Mouse (Mus musculus) liver, embryonic 13.5 days (tissue): ENCODE measurements around the gene Clstn2. TPM values are rescaled to one million over a fixed set of nuclear protein-coding genes. Genes with fewer than 3 reads are reported as not detected.

ENCODE experiments used
- ATAC-seq: fragments of 200-750 bp; cut with Nextera tagmentation; 2 replicates; pipeline ENCODE4 v1.8.0; 2017; ENCODE audit warnings: low read depth, mild to moderate bottlenecking, moderate number of reproducible peaks, moderate library complexity
- DNase-seq: peaks from one replicate; pipeline ENCODE4 v3.0.0; 2022
- H3K27ac ChIP-seq: fragments of 300-500 bp; sonication (generic); 2 replicates; pipeline ENCODE4 v1.5.1; 2015; ENCODE audit warnings: moderate library complexity, mild to moderate bottlenecking, inconsistent platforms
- H3K27me3 ChIP-seq: fragments of 300-500 bp; sonication (generic); 2 replicates; pipeline ENCODE4 v1.6.1; 2015; ENCODE audit warnings: mild to moderate bottlenecking, inconsistent platforms
- H3K36me3 ChIP-seq: fragments of 300-500 bp; sonication (generic); 2 replicates; pipeline ENCODE4 v1.6.1; 2015; ENCODE audit warnings: mild to moderate bottlenecking, inconsistent platforms
- H3K4me1 ChIP-seq: fragments of 300-500 bp; sonication (generic); replicated peaks from 2 replicates; pipeline ENCODE4 v1.6.1; 2015; ENCODE audit warnings: inconsistent platforms
- H3K4me2 ChIP-seq: fragments of 300-500 bp; sonication (generic); 2 replicates; pipeline ENCODE4 v1.6.1; 2015; ENCODE audit warnings: inconsistent platforms, mild to moderate bottlenecking, moderate library complexity
- H3K4me3 ChIP-seq: fragments of 300-500 bp; sonication (generic); replicated peaks from 2 replicates; pipeline ENCODE4 v1.5.1; 2015; ENCODE audit warnings: mild to moderate bottlenecking, inconsistent platforms
- H3K9ac ChIP-seq: fragments of 300-500 bp; sonication (generic); 2 replicates; pipeline ENCODE4 v1.6.1; 2015; ENCODE audit warnings: mild to moderate bottlenecking, inconsistent platforms
- H3K9me3 ChIP-seq: fragments of 300-500 bp; sonication (generic); replicated peaks from 2 replicates; pipeline ENCODE4 v1.6.1; 2016; ENCODE audit warnings: inconsistent platforms
- WGBS: fragments of 180-500 bp; shearing (Covaris S2); methylation state at CpG from one replicate; pipeline ENCODE4 v1.1.7; 2015; ENCODE audit not compliant: insufficient replicate concordance; 5-methylcytosine and 5-hydroxymethylcytosine counted together
- polyA plus RNA-seq: library from polyadenylated mRNA; unstranded; fragments of >200 nt; fragmentation: Nextera tagmentation; extraction: Ambion mirVana; gene quantifications from 2 replicates; pipeline ENCODE4 v1.2.1, GENCODE M21; 2015

Gene Clstn2
- polyA plus RNA-seq, 1 experiment from 2014 or later = 0.12 TPM

GRCm38 (mm10) chr9:97950378-97951006 lies 82.5 kb downstream of the Clstn2 start:
- 72% methylated on average over 6 of the region's 6 CpGs for WGBS
- ATAC-seq = no peak
- H3K36me3 ChIP-seq = no peaks in the 10 kb centered on the region
- H3K9me3 ChIP-seq = no peaks in the 10 kb centered on the region
- H3K4me3 ChIP-seq = no peak overlapping the region
- no peaks in the 10 kb centered on the region for H3K27me3 ChIP-seq
- no peak for DNase-seq
- H3K9ac ChIP-seq = no peak overlapping the region
- H3K4me2 ChIP-seq = no peak overlapping the region
- H3K4me1 ChIP-seq = no peaks in the 10 kb centered on the region
- H3K27ac ChIP-seq = no peak overlapping the region

- Histone ChIP-seq H3K36me3 (no peaks in the 10 kb centered on the region), H3K27ac (no peak overlapping the region), H3K4me1 (no peaks in the 10 kb centered on the region), H3K9ac (no peak overlapping the region), H3K4me2 (no peak overlapping the region), H3K27me3 (no peaks in the 10 kb centered on the region), H3K4me3 (no peak overlapping the region), H3K9me3 (no peaks in the 10 kb centered on the region; the same call in 1 of the 2 replicates)
- no peak for DNase-seq
- 72% methylated on average over 4 of the region's 4 CpGs for WGBS
- ATAC-seq = no peak
These were observed 113.7 kb downstream of the Clstn2 start for GRCm38 (mm10) chr9:97919326-97919725.

- no peaks in the 10 kb centered on the region for H3K36me3 ChIP-seq
- no peak overlapping the region for H3K4me3 ChIP-seq
- ATAC-seq = no peak
- H3K27me3 ChIP-seq = no peaks in the 10 kb centered on the region
- DNase-seq = no peak
- 72% methylated on average over 3 of the region's 3 CpGs for WGBS
- H3K4me2 ChIP-seq = no peak overlapping the region
- H3K9ac ChIP-seq = no peak overlapping the region
- H3K4me1 ChIP-seq = no peaks in the 10 kb centered on the region
- no peaks in the 10 kb centered on the region for H3K9me3 ChIP-seq
- no peak overlapping the region for H3K27ac ChIP-seq
These were observed 141.6 kb downstream of the Clstn2 start for GRCm38 (mm10) chr9:97891415-97891814.

- ATAC-seq = no peak
- 48% methylated on average over 3 of the region's 3 CpGs for WGBS
- H3K36me3 ChIP-seq = no peaks in the 10 kb centered on the region
These were observed 149.6 kb downstream of the Clstn2 start for GRCm38 (mm10) chr9:97883336-97883735.

GRCm38 (mm10) chr9:97867013-97867700 lies 165.8 kb downstream of the Clstn2 start:
- H3K4me3 ChIP-seq = no peak overlapping the region
- H3K4me2 ChIP-seq = no peak overlapping the region
- no peaks in the 10 kb centered on the region for H3K27me3 ChIP-seq
- DNase-seq (no peak), ATAC-seq (no peak)
- 64% methylated on average over 8 of the region's 8 CpGs for WGBS
- no peak overlapping the region for H3K27ac ChIP-seq
- H3K36me3 ChIP-seq = no peaks in the 10 kb centered on the region
- H3K4me1 ChIP-seq = no peaks in the 10 kb centered on the region
- H3K9me3 ChIP-seq = no peaks in the 10 kb centered on the region
- no peak overlapping the region for H3K9ac ChIP-seq

More at GRCm38 (mm10) chr9:97883336-97883735, 149.6 kb downstream of the Clstn2 start:
- Histone ChIP-seq H3K27me3 (no peaks in the 10 kb centered on the region), H3K4me2 (no peak overlapping the region), H3K9ac (no peak overlapping the region), H3K4me1 (no peaks in the 10 kb centered on the region), H3K4me3 (no peak overlapping the region), H3K27ac (no peak overlapping the region), H3K9me3 (no peaks in the 10 kb centered on the region)
- no peak for DNase-seq

- Histone ChIP-seq H3K4me3 (no peak overlapping the region), H3K27me3 (no peaks in the 10 kb centered on the region), H3K9ac (no peak overlapping the region), H3K4me1 (no peaks in the 10 kb centered on the region), H3K27ac (no peak overlapping the region), H3K36me3 (no peaks in the 10 kb centered on the region), H3K4me2 (no peak overlapping the region), H3K9me3 (no peaks in the 10 kb centered on the region)
- DNase-seq (no peak), ATAC-seq (no peak)
These were observed 180.1 kb downstream of the Clstn2 start for GRCm38 (mm10) chr9:97852859-97853258.

GRCm38 (mm10) chr9:97847873-97848838 lies 184.8 kb downstream of the Clstn2 start:
- H3K27me3 ChIP-seq = no peaks in the 10 kb centered on the region
- ATAC-seq (no peak), DNase-seq (no peak)
- no peaks in the 10 kb centered on the region for H3K4me1 ChIP-seq
- no peak overlapping the region for H3K4me3 ChIP-seq
- no peak overlapping the region for H3K9ac ChIP-seq
- no peaks in the 10 kb centered on the region for H3K9me3 ChIP-seq
- H3K4me2 ChIP-seq = no peak overlapping the region
- H3K36me3 ChIP-seq = no peaks in the 10 kb centered on the region
- 59% methylated on average over 12 of the region's 12 CpGs for WGBS
- H3K27ac ChIP-seq = no peak overlapping the region

- Histone ChIP-seq H3K9ac (no peak overlapping the region), H3K27me3 (no peaks in the 10 kb centered on the region), H3K4me3 (no peak overlapping the region), H3K36me3 (no peaks in the 10 kb centered on the region), H3K4me1 (peaks cover 8% of the 10 kb centered on the region; the same call in 1 of the 2 replicates), H3K4me2 (no peak overlapping the region), H3K27ac (no peak overlapping the region), H3K9me3 (no peaks in the 10 kb centered on the region)
- DNase-seq (peak; percentile 1), ATAC-seq (peak; percentile 92)
- WGBS = 23% methylated on average over 7 of the region's 7 CpGs
These were observed 190.9 kb downstream of the Clstn2 start for GRCm38 (mm10) chr9:97842054-97842453.

GRCm38 (mm10) chr9:97831216-97831615 lies 201.8 kb downstream of the Clstn2 start:
- Histone ChIP-seq H3K4me1 (no peaks in the 10 kb centered on the region), H3K27ac (no peak overlapping the region), H3K9me3 (no peaks in the 10 kb centered on the region), H3K36me3 (no peaks in the 10 kb centered on the region), H3K4me2 (no peak overlapping the region), H3K27me3 (no peaks in the 10 kb centered on the region), H3K4me3 (no peak overlapping the region), H3K9ac (no peak overlapping the region)
- DNase-seq (no peak), ATAC-seq (no peak)
- 73% methylated on average over 3 of the region's 3 CpGs for WGBS

- no peak overlapping the region for H3K4me3 ChIP-seq
- no peak overlapping the region for H3K4me2 ChIP-seq
- H3K36me3 ChIP-seq = no peaks in the 10 kb centered on the region
- no peak overlapping the region for H3K9ac ChIP-seq
- DNase-seq = no peak
- no peak for ATAC-seq
- WGBS = 36% methylated on average over 2 of the region's 2 CpGs
- no peak overlapping the region for H3K27ac ChIP-seq
- H3K27me3 ChIP-seq = no peaks in the 10 kb centered on the region
- H3K9me3 ChIP-seq = no peaks in the 10 kb centered on the region
- no peaks in the 10 kb centered on the region for H3K4me1 ChIP-seq
These were observed 203.1 kb downstream of the Clstn2 start for GRCm38 (mm10) chr9:97829919-97830318.

- Histone ChIP-seq H3K4me2 (no peak overlapping the region), H3K27me3 (no peaks in the 10 kb centered on the region), H3K27ac (no peak overlapping the region), H3K4me3 (no peak overlapping the region), H3K4me1 (no peaks in the 10 kb centered on the region), H3K36me3 (no peaks in the 10 kb centered on the region), H3K9ac (no peak overlapping the region), H3K9me3 (no peaks in the 10 kb centered on the region)
- no peak for ATAC-seq
- no peak for DNase-seq
- WGBS = 63% methylated on average over 10 of the region's 10 CpGs
These were observed 205.3 kb downstream of the Clstn2 start for GRCm38 (mm10) chr9:97827689-97828088.
